In genomic region chr3:27183601-27184175, GRCm38 (mm10) we compare ENCODE assay signal across 8 mouse cellular contexts. TPM values are rescaled to one million over a fixed set of nuclear protein-coding genes. Genes with fewer than 3 reads are reported as not detected.
DNase-seq lines count a peak whose midpoint lies in the region; ATAC-seq and TF ChIP-seq lines count a peak whose summit lies in the region.

No protein-coding gene starts in this region.

- WGBS in lung, adult 2 months: 12% methylated on average over 19 of the region's 19 CpGs
- WGBS in forebrain, embryonic 14.5 days: 9% methylated on average over 19 of the region's 19 CpGs
- WGBS in hindbrain, embryonic 16.5 days: 11% methylated on average over 19 of the region's 19 CpGs
- WGBS in midbrain, embryonic 16.5 days: 11% methylated on average over 19 of the region's 19 CpGs

- no peaks in the 10 kb centered on the region; the same call in 1 of the 2 replicates for H3K4me1 ChIP-seq in lung, adult 2 months (ENCODE audit: control insufficient read depth, insufficient read depth, low read length)
- no peaks in the 10 kb centered on the region for H3K4me1 ChIP-seq in brown adipose tissue, adult 24 weeks (ENCODE audit: control insufficient read depth, insufficient read depth, insufficient read length, low read length)
- H3K4me1 ChIP-seq in forebrain, embryonic 14.5 days (ENCODE audit: control insufficient read depth, insufficient read depth, low read length): peaks cover 2% of the 10 kb centered on the region; the same call in 1 of the 2 replicates
- H3K4me1 ChIP-seq in hindbrain, embryonic 16.5 days (ENCODE audit: control insufficient read depth, insufficient read depth, low read depth, low read length): no peaks in the 10 kb centered on the region; the same call in 1 of the 2 replicates
- H3K4me1 ChIP-seq in midbrain, embryonic 16.5 days (ENCODE audit: control insufficient read depth, insufficient read depth, low read length): peaks cover 8% of the 10 kb centered on the region

- peak overlapping the region; percentile 96 for H3K4me2 ChIP-seq in forebrain, embryonic 14.5 days (ENCODE audit: low read length)
- peak overlapping the region; percentile 76 for H3K4me2 ChIP-seq in hindbrain, embryonic 16.5 days (ENCODE audit: low read length)
- H3K4me2 ChIP-seq in midbrain, embryonic 16.5 days (ENCODE audit: low read length): peak overlapping the region; percentile 95

- TF ChIP-seq POLR2A in lung, adult 2 months (IDR thresholded peaks at IDR 0.05; ENCODE audit: borderline replicate concordance, extremely low read depth, low read depth, low read length): no peak

- H3K36me3 ChIP-seq in forebrain, embryonic 14.5 days (ENCODE audit: control insufficient read depth, insufficient read depth, low read length): no peaks in the 10 kb centered on the region
- H3K36me3 ChIP-seq in hindbrain, embryonic 16.5 days (ENCODE audit: control insufficient read depth, insufficient read depth, low read length): no peaks in the 10 kb centered on the region
- no peaks in the 10 kb centered on the region for H3K36me3 ChIP-seq in midbrain, embryonic 16.5 days (ENCODE audit: control insufficient read depth, insufficient read depth, low read length)

- no peak for ATAC-seq in forebrain, embryonic 14.5 days
- ATAC-seq in hindbrain, embryonic 16.5 days: peak; percentile 34
- ATAC-seq in midbrain, embryonic 16.5 days: peak; percentile 34
- ATAC-seq in monocyte, adult 5-6 weeks (replicated peaks; ENCODE audit: insufficient number of reproducible peaks, low FRiP score, low TSS enrichment, poor library complexity, severe bottlenecking): no peak

- peak overlapping the region; percentile 76 for H3K4me3 ChIP-seq in lung, adult 2 months (replicated peaks; ENCODE audit: extremely low read depth, low read depth, low read length)
- peak overlapping the region; percentile 61 for H3K4me3 ChIP-seq in brown adipose tissue, adult 24 weeks (ENCODE audit: insufficient read depth, low read depth, low read length)
- H3K4me3 ChIP-seq in forebrain, embryonic 14.5 days (ENCODE audit: low read depth, low read length): peak overlapping the region; percentile 69
- peak overlapping the region; percentile 74 for H3K4me3 ChIP-seq in hindbrain, embryonic 16.5 days (ENCODE audit: low read length)
- H3K4me3 ChIP-seq in midbrain, embryonic 16.5 days (ENCODE audit: low read depth, low read length): peak overlapping the region; percentile 79

- peak overlapping the region; percentile 8; the same call in 1 of the 2 replicates for H3K27ac ChIP-seq in brown adipose tissue, adult 24 weeks (replicated peaks; ENCODE audit: low read depth, low read length)
- H3K27ac ChIP-seq in forebrain, embryonic 14.5 days (ENCODE audit: low read depth, low read length): no peak overlapping the region
- peak overlapping the region; percentile 55; the same call in 1 of the 2 replicates for H3K27ac ChIP-seq in hindbrain, embryonic 16.5 days (ENCODE audit: low read depth, low read length)
- H3K27ac ChIP-seq in midbrain, embryonic 16.5 days (ENCODE audit: low read length): peak overlapping the region; percentile 3; the same call in 1 of the 2 replicates

- DNase-seq in lung, adult 2 months: peak; percentile 41
- DNase-seq in lung, postnatal 36 days: no peak
- peak; percentile 25 for DNase-seq in forebrain, embryonic 14.5 days (ENCODE audit: low spot score)
- DNase-seq in left cerebral cortex, postnatal 10 days (ENCODE audit: extremely low spot score in 1 of 2, low spot score in 2 of 2): peak; percentile 21 to 29

- TF ChIP-seq CTCF in lung, adult 2 months (IDR thresholded peaks at IDR 0.05; ENCODE audit: insufficient read depth, low read length): no peak

- H3K9ac ChIP-seq in forebrain, embryonic 14.5 days (ENCODE audit: low read length): peak overlapping the region; percentile 72
- peak overlapping the region; percentile 80 for H3K9ac ChIP-seq in hindbrain, embryonic 16.5 days (ENCODE audit: low read depth, low read length)
- peak overlapping the region; percentile 72 for H3K9ac ChIP-seq in midbrain, embryonic 16.5 days (ENCODE audit: low read depth, low read length)

- intact Hi-C loops in left cerebral cortex, postnatal 10 days (cut with DNase I): loop anchor here (2.0 kb wide), 1 partner anchor 53 kb away; no protein-coding TSS in a partner anchor

- H3K9me3 ChIP-seq in forebrain, embryonic 14.5 days (replicated peaks; ENCODE audit: control insufficient read depth, low read length): no peaks in the 10 kb centered on the region
- H3K9me3 ChIP-seq in hindbrain, embryonic 16.5 days (ENCODE audit: control insufficient read depth, low read length): no peaks in the 10 kb centered on the region
- H3K9me3 ChIP-seq in midbrain, embryonic 16.5 days (replicated peaks; ENCODE audit: control insufficient read depth, low read length, poor library complexity, severe bottlenecking): no peaks in the 10 kb centered on the region

- no peaks in the 10 kb centered on the region for H3K27me3 ChIP-seq in forebrain, embryonic 14.5 days (replicated peaks; ENCODE audit: control insufficient read depth, insufficient read depth, low read length)
- H3K27me3 ChIP-seq in hindbrain, embryonic 16.5 days (replicated peaks; ENCODE audit: control insufficient read depth, insufficient read depth, low read length): no peaks in the 10 kb centered on the region
- no peaks in the 10 kb centered on the region for H3K27me3 ChIP-seq in midbrain, embryonic 16.5 days (ENCODE audit: control insufficient read depth, insufficient read depth, low read depth, low read length)

RNA-seq across cellular contexts. Expression of gene Nceh1, which starts 0.9 kb away (rescaled TPM):
- polyA plus RNA-seq in lung, adult 2 months (2012; rRNA removed): 92.6 and 112 TPM in 2 replicates
- polyA plus RNA-seq in brown adipose tissue, adult 24 weeks (2012; ENCODE audit: insufficient read depth, insufficient read length, missing spikeins): 2.2 and 2.4 TPM in 2 replicates
- polyA plus RNA-seq in forebrain, embryonic 14.5 days (2014; fragmentation: Nextera tagmentation; extraction: Ambion mirVana): 4.9 and 8.3 TPM in 2 replicates
- polyA plus RNA-seq in hindbrain, embryonic 16.5 days (2015; fragmentation: Nextera tagmentation; extraction: Ambion mirVana): 18.6 and 25.1 TPM in 2 replicates
- 100 to 1,000 TPM in 1 of 2 experiments, 10 to 100 TPM in 1; 96.9 to 103 TPM for total RNA-seq in left cerebral cortex, postnatal 10 days (2021)
- polyA plus RNA-seq in midbrain, embryonic 16.5 days (2015; fragmentation: Nextera tagmentation; extraction: Ambion mirVana): 16.1 and 18.2 TPM in 2 replicates
- 12.1 to 15.1 TPM (median 15.0 TPM) in 3 replicates for total RNA-seq in monocyte, adult 5-6 weeks (2017)

RNA-seq across cellular contexts. Expression of gene Ect2, which starts 30.0 kb away (rescaled TPM):
- polyA plus RNA-seq in lung, adult 2 months (2012; rRNA removed): 0.24 and 0.86 TPM in 2 replicates
- 0.79 TPM in 1 of 2 replicates, not detected in the other for polyA plus RNA-seq in brown adipose tissue, adult 24 weeks (2012; ENCODE audit: insufficient read depth, insufficient read length, missing spikeins)
- 39.9 and 40.3 TPM in 2 replicates for polyA plus RNA-seq in forebrain, embryonic 14.5 days (2014; fragmentation: Nextera tagmentation; extraction: Ambion mirVana)
- polyA plus RNA-seq in hindbrain, embryonic 16.5 days (2015; fragmentation: Nextera tagmentation; extraction: Ambion mirVana): 10.5 and 12.1 TPM in 2 replicates
- 1 to 10 TPM; 2.4 to 2.7 TPM for total RNA-seq in left cerebral cortex, postnatal 10 days (2021)
- 5.8 and 9.4 TPM in 2 replicates for polyA plus RNA-seq in midbrain, embryonic 16.5 days (2015; fragmentation: Nextera tagmentation; extraction: Ambion mirVana)
- 2.9 to 7.0 TPM (median 6.5 TPM) in 3 replicates for total RNA-seq in monocyte, adult 5-6 weeks (2017)

Comparison
In these comparisons a context has a peak if more than half of its experiments do, and no peak if none do; other contexts are left out.
1. ATAC-seq: peak in hindbrain, embryonic 16.5 days (single experiment) and midbrain, embryonic 16.5 days (single experiment); none in forebrain, embryonic 14.5 days (single experiment) and monocyte, adult 5-6 weeks (single experiment).
2. Peak in every context shown above with its lines, with median percentiles within 50 percentile points of each other: H3K4me3 ChIP-seq, H3K4me2 ChIP-seq and H3K9ac ChIP-seq.